In genomic region chr7:143407931-143408501, GRCm38 (mm10) we compare ENCODE assay signal across 11 mouse cellular contexts. TPM values are rescaled to one million over a fixed set of nuclear protein-coding genes. Genes with fewer than 3 reads are reported as not detected.
DNase-seq lines count a peak whose midpoint lies in the region; ATAC-seq lines count a peak whose summit lies in the region.
"Had no signal": no experiment of that assay in that cellular context is flagged by ENCODE, and none has a peak within 500 bp of the region (broad histone marks: within the 10 kb centered on the region; RNA-seq: fewer than 3 reads in every experiment).

No protein-coding gene starts in this region.

- no peak overlapping the region for H3K9ac ChIP-seq in intestine, embryonic 15.5 days
- H3K9ac ChIP-seq in liver, embryonic 15.5 days, result no peak overlapping the region
- H3K9ac ChIP-seq: liver, embryonic 14.5 days had no signal

- H3K4me1 ChIP-seq in intestine, embryonic 15.5 days (replicated peaks), result peaks cover 29% of the 10 kb centered on the region
- H3K4me1 ChIP-seq in liver, embryonic 15.5 days (replicated peaks), result no peaks in the 10 kb centered on the region

- H3K27me3 ChIP-seq in intestine, embryonic 15.5 days (replicated peaks), result no peaks in the 10 kb centered on the region
- no peaks in the 10 kb centered on the region for H3K27me3 ChIP-seq in liver, embryonic 15.5 days

- peak overlapping the region; percentile 27 for H3K4me2 ChIP-seq in intestine, embryonic 15.5 days (replicated peaks)
- no peak overlapping the region for H3K4me2 ChIP-seq in liver, embryonic 15.5 days

- WGBS in intestine, embryonic 15.5 days, result 24% methylated on average over 9 of the region's 9 CpGs
- WGBS in liver, embryonic 15.5 days (ENCODE audit: insufficient replicate concordance), result 29% methylated on average over 9 of the region's 9 CpGs

- H3K27ac ChIP-seq in intestine, embryonic 15.5 days, result peak overlapping the region; percentile 62
- no peak overlapping the region for H3K27ac ChIP-seq in liver, embryonic 15.5 days (replicated peaks)
- H3K27ac ChIP-seq: liver, embryonic 14.5 days had no signal

- no peaks in the 10 kb centered on the region for H3K36me3 ChIP-seq in intestine, embryonic 15.5 days
- no peaks in the 10 kb centered on the region for H3K36me3 ChIP-seq in liver, embryonic 15.5 days (replicated peaks)
- H3K36me3 ChIP-seq: G1E had no signal

- no peaks in the 10 kb centered on the region for H3K9me3 ChIP-seq in intestine, embryonic 15.5 days
- no peaks in the 10 kb centered on the region for H3K9me3 ChIP-seq in liver, embryonic 15.5 days (replicated peaks)
- H3K9me3 ChIP-seq: G1E had no signal

- ATAC-seq in intestine, embryonic 15.5 days, result peak; percentile 84
- peak; percentile 15; the same call in 1 of the 2 replicates for ATAC-seq in liver, embryonic 15.5 days (ENCODE audit: insufficient read depth)

- peak; percentile 21 for DNase-seq in urinary bladder, postnatal 25 days (ENCODE audit: low spot score)
- DNase-seq in urinary bladder, postnatal 4 days (ENCODE audit: low spot score in 2 of 2), result no peak
- no peak for DNase-seq in cerebellum, adult 8-10 months
- DNase-seq in cerebellum, postnatal 36 days, result no peak
- no peak for DNase-seq in spleen, postnatal 4 days (ENCODE audit: low spot score in 2 of 2)
- DNase-seq in embryo, embryonic 11 days, result no peak

- H3K4me3 ChIP-seq in intestine, embryonic 15.5 days (replicated peaks), result no peak overlapping the region
- H3K4me3 ChIP-seq in liver, embryonic 15.5 days (replicated peaks), result no peak overlapping the region
- H3K4me3 ChIP-seq: erythroblast, embryonic 14.5 days had no signal

RNA-seq across cellular contexts. Expression of gene Cdkn1c, which starts 52.8 kb away (rescaled TPM):
- polyA plus RNA-seq in intestine, embryonic 15.5 days (2015; fragmentation: Nextera tagmentation; extraction: Ambion mirVana), result 672 and 702 TPM in 2 replicates
- polyA plus RNA-seq in liver, embryonic 15.5 days (2015; fragmentation: Nextera tagmentation; extraction: Ambion mirVana), result 182 and 216 TPM in 2 replicates
